Comparison of ENCODE assay signal across 12 mouse cellular contexts in genomic region chr13:54174703-54175102, GRCm38 (mm10). TPM values are rescaled to one million over a fixed set of nuclear protein-coding genes. Genes with fewer than 3 reads are reported as not detected.
A peak's percentile ranks its signal among the peaks of the same experiment; 100 is the strongest.
DNase-seq lines count a peak whose midpoint lies in the region; ATAC-seq and TF ChIP-seq lines count a peak whose summit lies in the region.
"Had no signal": no experiment of that assay in that cellular context is flagged by ENCODE, and none has a peak within 500 bp of the region (broad histone marks: within the 10 kb centered on the region; RNA-seq: fewer than 3 reads in every experiment).

No protein-coding gene starts in this region.

- no peak for DNase-seq in liver, embryonic 14.5 days (ENCODE audit: low read depth in 3 of 3, low spot score in 3 of 3)
- no peak for DNase-seq in liver
- peak; percentile 48 for DNase-seq in CD4-positive helper T cell, adult 2 months (ENCODE audit: low read depth, low spot score)
- DNase-seq in MEL (ENCODE audit: low read depth, low spot score) = no peak
- DNase-seq in natural killer cell, adult 2 months (ENCODE audit: low spot score in 2 of 2) = peak; percentile 32 to 35
- DNase-seq in limb, embryonic 10.5 days (ENCODE audit: low spot score) = no peak
- no peak for DNase-seq in heart, adult 9 months (ENCODE audit: low spot score in 2 of 2)
- DNase-seq: kidney, postnatal 10 days had no signal

- H3K4me2 ChIP-seq in liver, embryonic 14.5 days (ENCODE audit: low read depth) = no peak overlapping the region
- H3K4me2 ChIP-seq: embryonic facial prominence, embryonic 15.5 days; midbrain, embryonic 12.5 days; neural tube, embryonic 15.5 days had no signal

- H3K79me2 ChIP-seq in MEL (ENCODE audit: control insufficient read depth, insufficient read depth, low read length, poor library complexity) = no peaks in the 10 kb centered on the region

- TF ChIP-seq RAD21 in MEL (IDR thresholded peaks at IDR 0.05; ENCODE audit: low read depth, low read length) = peak; percentile 9

- no peaks in the 10 kb centered on the region for H3K36me3 ChIP-seq in liver, embryonic 14.5 days (replicated peaks; ENCODE audit: control insufficient read depth, insufficient read depth, low read depth)
- H3K36me3 ChIP-seq in MEL (ENCODE audit: control insufficient read depth in 1 of 2, insufficient read depth in 2 of 2, low read length in 2 of 2) = peaks cover 0 to 12% of the 10 kb centered on the region in 2 experiments; a peak in 2 of 4 replicates
- H3K36me3 ChIP-seq in limb, embryonic 10.5 days = no peaks in the 10 kb centered on the region
- H3K36me3 ChIP-seq: embryonic facial prominence, embryonic 15.5 days; midbrain, embryonic 12.5 days; neural tube, embryonic 15.5 days had no signal

- peak; percentile 48 for TF ChIP-seq CTCF in liver, embryonic 14.5 days (IDR thresholded peaks at IDR 0.05; ENCODE audit: low read depth)
- peak; percentile 35 to 52 (median 42) for TF ChIP-seq CTCF in MEL (IDR thresholded peaks at IDR 0.05 in 2 of 3, conservative IDR thresholded peaks at IDR 0.05 in 1 of 3; ENCODE audit: control insufficient read depth in 1 of 3, insufficient read depth in 1 of 3, low read depth in 2 of 3, low read length in 3 of 3, poor library complexity in 1 of 3, severe bottlenecking in 1 of 3)

- H3K9ac ChIP-seq in liver, embryonic 14.5 days (replicated peaks) = no peak overlapping the region
- no peak overlapping the region for H3K9ac ChIP-seq in MEL (ENCODE audit: control insufficient read depth, low read depth, low read length, poor library complexity, severe bottlenecking)
- H3K9ac ChIP-seq: embryonic facial prominence, embryonic 15.5 days; midbrain, embryonic 12.5 days; neural tube, embryonic 15.5 days had no signal

- TF ChIP-seq POLR2A in MEL (IDR thresholded peaks at IDR 0.05; ENCODE audit: control insufficient read depth in 1 of 2, insufficient read depth in 1 of 2, low read depth in 1 of 2, low read length in 2 of 2, poor library complexity in 1 of 2) = no peak

- no peak overlapping the region for H3K27ac ChIP-seq in liver, embryonic 14.5 days
- no peak overlapping the region for H3K27ac ChIP-seq in MEL (ENCODE audit: control insufficient read depth, low read depth, low read length)
- no peak overlapping the region for H3K27ac ChIP-seq in limb, embryonic 10.5 days
- H3K27ac ChIP-seq: embryonic facial prominence, embryonic 15.5 days; midbrain, embryonic 12.5 days; neural tube, embryonic 15.5 days had no signal

- ATAC-seq in liver, embryonic 14.5 days (ENCODE audit: insufficient read depth) = no peak

- H3K4me1 ChIP-seq in liver, embryonic 14.5 days (replicated peaks; ENCODE audit: control insufficient read depth in 2 of 2, insufficient read depth in 2 of 2, low read length in 1 of 2) = no peaks in the 10 kb centered on the region
- peaks cover 2 to 24% of the 10 kb centered on the region in 2 experiments for H3K4me1 ChIP-seq in MEL (ENCODE audit: control insufficient read depth in 1 of 2, insufficient read depth in 2 of 2, low read length in 2 of 2)
- H3K4me1 ChIP-seq in limb, embryonic 10.5 days = no peaks in the 10 kb centered on the region
- H3K4me1 ChIP-seq: embryonic facial prominence, embryonic 15.5 days; midbrain, embryonic 12.5 days; neural tube, embryonic 15.5 days had no signal

- no peak for TF ChIP-seq EP300 in liver, embryonic 14.5 days (IDR thresholded peaks at IDR 0.05; ENCODE audit: low read depth)
- TF ChIP-seq EP300 in MEL (IDR thresholded peaks at IDR 0.05; ENCODE audit: low read depth in 1 of 2, low read length in 2 of 2) = no peak

- H3K27me3 ChIP-seq in liver, embryonic 14.5 days (ENCODE audit: control insufficient read depth, insufficient read depth, low read length) = no peaks in the 10 kb centered on the region
- no peaks in the 10 kb centered on the region for H3K27me3 ChIP-seq in MEL (ENCODE audit: control insufficient read depth in 1 of 2, insufficient read depth in 2 of 2, low read length in 2 of 2)
- no peaks in the 10 kb centered on the region for H3K27me3 ChIP-seq in limb, embryonic 10.5 days (ENCODE audit: low read depth, poor library complexity, severe bottlenecking)
- H3K27me3 ChIP-seq: embryonic facial prominence, embryonic 15.5 days; midbrain, embryonic 12.5 days; neural tube, embryonic 15.5 days had no signal

- no peaks in the 10 kb centered on the region for H3K9me3 ChIP-seq in liver, embryonic 14.5 days (ENCODE audit: control insufficient read depth, low read length)
- no peaks in the 10 kb centered on the region for H3K9me3 ChIP-seq in MEL (replicated peaks; ENCODE audit: insufficient read depth, low read length)
- H3K9me3 ChIP-seq in limb, embryonic 10.5 days (replicated peaks) = peaks cover 3% of the 10 kb centered on the region; the same call in 1 of the 2 replicates
- H3K9me3 ChIP-seq: embryonic facial prominence, embryonic 15.5 days; midbrain, embryonic 12.5 days; neural tube, embryonic 15.5 days had no signal

- WGBS in liver, embryonic 14.5 days (ENCODE audit: insufficient replicate concordance) = 59% methylated on average over 4 of the region's 4 CpGs
- WGBS in limb, embryonic 10.5 days = 88% methylated on average over 4 of the region's 4 CpGs

- no peak overlapping the region for H3K4me3 ChIP-seq in liver, embryonic 14.5 days (ENCODE audit: insufficient read depth in 1 of 2, low read depth in 2 of 2, low read length in 2 of 2)
- H3K4me3 ChIP-seq in MEL (ENCODE audit: control insufficient read depth in 1 of 2, insufficient read depth in 1 of 2, low read depth in 2 of 2, low read length in 2 of 2) = no peak overlapping the region
- H3K4me3 ChIP-seq in limb, embryonic 10.5 days = no peak overlapping the region
- H3K4me3 ChIP-seq: embryonic facial prominence, embryonic 15.5 days; midbrain, embryonic 12.5 days; neural tube, embryonic 15.5 days had no signal

TF ChIP-seq in MEL, 35 proteins besides CTCF, POLR2A, EP300 and RAD21:
- peak; percentile 31 for TF ChIP-seq SMC3 (IDR thresholded peaks at IDR 0.05; ENCODE audit: low read depth, low read length)
- TF ChIP-seq MAZ (IDR thresholded peaks at IDR 0.05; ENCODE audit: low read depth, low read length) = no peak

RNA-seq across cellular contexts. Expression of gene Hrh2, which starts 17.2 kb away (rescaled TPM):
- polyA plus RNA-seq in liver, embryonic 14.5 days (2012; rRNA removed) = 0.09 and 0.10 TPM in 2 replicates
- polyA plus RNA-seq in liver, embryonic 14.5 days (2014; fragmentation: Nextera tagmentation; extraction: Ambion mirVana) = 0.11 TPM in 1 of 2 replicates, not detected in the other
- not detected in 2 replicates for total RNA-seq in MEL (2012; rRNA removed)
- under 1 TPM in 1 of 2 experiments, not detected in 1; 0.07 TPM for polyA plus RNA-seq in MEL (2012; ENCODE audit: insufficient read depth in 1 of 2, insufficient read length in 2 of 2, low read depth in 1 of 2, low replicate concordance in 2 of 2, missing spikeins in 1 of 2)
- 0.05 TPM in 1 of 2 replicates, not detected in the other for polyA plus RNA-seq in limb, embryonic 10.5 days (2016; fragmentation: Nextera tagmentation; extraction: Ambion mirVana)
- polyA plus RNA-seq: hindbrain, embryonic 11.5 days had no signal

Comparison
In these comparisons a context has a peak if more than half of its experiments do, and no peak if none do; other contexts are left out.
1. DNase-seq: peak in CD4-positive helper T cell, adult 2 months (single experiment) and natural killer cell, adult 2 months (2 of 2); none in liver, embryonic 14.5 days (0 of 3), liver (single experiment), MEL (single experiment), limb, embryonic 10.5 days (single experiment) and heart, adult 9 months (0 of 2).